Mouse (Mus musculus): ENCODE measurements around the gene Gm28036. TPM values are rescaled to one million over a fixed set of nuclear protein-coding genes. Genes with fewer than 3 reads are reported as not detected.

The Gm28036 gene
- polyA plus RNA-seq, 1 experiment from 2014 or later, result 14.1 TPM

- Histone ChIP-seq H3K27ac (ENCODE audit: low read length) (no peak overlapping the region), H3K9ac (ENCODE audit: low read length) (no peak overlapping the region), H3K4me2 (ENCODE audit: low read depth, low read length) (no peak overlapping the region), H3K4me3 (ENCODE audit: low read length) (no peak overlapping the region), H3K9me3 (replicated peaks; ENCODE audit: control insufficient read depth, low read length) (no peaks in the 10 kb centered on the region), H3K36me3 (ENCODE audit: control insufficient read depth, insufficient read depth) (peaks cover 69% of the 10 kb centered on the region), H3K4me1 (ENCODE audit: control insufficient read depth, insufficient read depth, low read length) (no peaks in the 10 kb centered on the region), H3K27me3 (ENCODE audit: control insufficient read depth, insufficient read depth, low read length) (no peaks in the 10 kb centered on the region)
- no peak for ATAC-seq (replicated peaks; ENCODE audit: extremely low read depth, insufficient read depth, low FRiP score)
- WGBS, result 88% methylated on average over 15 of the region's 15 CpGs
Measured at GRCm38 (mm10) chr2:156073725-156074124, 53.2 kb downstream of the Gm28036 start.

- H3K27me3 ChIP-seq (ENCODE audit: control insufficient read depth, insufficient read depth, low read length), result no peaks in the 10 kb centered on the region
- H3K36me3 ChIP-seq (ENCODE audit: control insufficient read depth, insufficient read depth), result peaks cover 56% of the 10 kb centered on the region
- 96% methylated on average over 10 of the region's 10 CpGs for WGBS
Measured at GRCm38 (mm10) chr2:156071236-156071635, 55.7 kb downstream of the Gm28036 start.

GRCm38 (mm10) chr2:156067916-156068315 is 59.0 kb downstream of the Gm28036 start:
- H3K9ac ChIP-seq (ENCODE audit: low read length), result no peak overlapping the region
- no peak overlapping the region for H3K27ac ChIP-seq (ENCODE audit: low read length)
- WGBS, result 88% methylated on average over 10 of the region's 10 CpGs
- H3K9me3 ChIP-seq (replicated peaks; ENCODE audit: control insufficient read depth, low read length), result no peaks in the 10 kb centered on the region
- 0 out of 2 replicates have a peak, but pooled peaks cover 4% of the 10 kb centered on the region for H3K4me1 ChIP-seq (ENCODE audit: control insufficient read depth, insufficient read depth, low read length)
- H3K4me2 ChIP-seq (ENCODE audit: low read depth, low read length), result no peak overlapping the region
- no peaks in the 10 kb centered on the region for H3K27me3 ChIP-seq (ENCODE audit: control insufficient read depth, insufficient read depth, low read length)
- H3K36me3 ChIP-seq (ENCODE audit: control insufficient read depth, insufficient read depth), result peaks cover 26% of the 10 kb centered on the region
- H3K4me3 ChIP-seq (ENCODE audit: low read length), result no peak overlapping the region
- no peak for ATAC-seq (replicated peaks; ENCODE audit: extremely low read depth, insufficient read depth, low FRiP score)

More at GRCm38 (mm10) chr2:156071236-156071635, 55.7 kb downstream of the Gm28036 start:
- Histone ChIP-seq H3K9me3 (replicated peaks; ENCODE audit: control insufficient read depth, low read length) (no peaks in the 10 kb centered on the region), H3K4me3 (ENCODE audit: low read length) (no peak overlapping the region), H3K4me1 (ENCODE audit: control insufficient read depth, insufficient read depth, low read length) (no peaks in the 10 kb centered on the region), H3K4me2 (ENCODE audit: low read depth, low read length) (no peak overlapping the region), H3K27ac (ENCODE audit: low read length) (no peak overlapping the region), H3K9ac (ENCODE audit: low read length) (no peak overlapping the region)
- ATAC-seq (replicated peaks; ENCODE audit: extremely low read depth, insufficient read depth, low FRiP score), result no peak

- Histone ChIP-seq H3K27ac (ENCODE audit: low read length) (no peak overlapping the region), H3K9ac (ENCODE audit: low read length) (peak overlapping the region; percentile 87), H3K27me3 (ENCODE audit: control insufficient read depth, insufficient read depth, low read length) (no peaks in the 10 kb centered on the region), H3K4me1 (ENCODE audit: control insufficient read depth, insufficient read depth, low read length) (0 out of 2 replicates have a peak, but pooled peaks cover 4% of the 10 kb centered on the region), H3K36me3 (ENCODE audit: control insufficient read depth, insufficient read depth) (peaks cover 10% of the 10 kb centered on the region; the same call in 1 of the 2 replicates), H3K4me3 (ENCODE audit: low read length) (peak overlapping the region; percentile 83), H3K4me2 (ENCODE audit: low read depth, low read length) (peak overlapping the region; percentile 99), H3K9me3 (replicated peaks; ENCODE audit: control insufficient read depth, low read length) (no peaks in the 10 kb centered on the region)
- no peak for ATAC-seq (replicated peaks; ENCODE audit: extremely low read depth, insufficient read depth, low FRiP score)
- WGBS, result 42% methylated on average over 10 of the region's 10 CpGs
Measured at GRCm38 (mm10) chr2:156066126-156066525, 60.8 kb downstream of the Gm28036 start.

- WGBS, result under 1% methylated on average over 75 of the region's 81 CpGs
- Histone ChIP-seq H3K27ac (ENCODE audit: low read length) (peak within 1 kb of the TSS; percentile 64), H3K4me2 (ENCODE audit: low read depth, low read length) (peak within 1 kb of the TSS; percentile 99), H3K9ac (ENCODE audit: low read length) (peak within 1 kb of the TSS; percentile 87), H3K36me3 (ENCODE audit: control insufficient read depth, insufficient read depth) (peaks cover 7% of the 10 kb centered on the region; the same call in 1 of the 2 replicates), H3K27me3 (ENCODE audit: control insufficient read depth, insufficient read depth, low read length) (no peaks in the 10 kb centered on the region), H3K4me3 (ENCODE audit: low read length) (peak within 1 kb of the TSS; percentile 83), H3K9me3 (replicated peaks; ENCODE audit: control insufficient read depth, low read length) (no peaks in the 10 kb centered on the region), H3K4me1 (ENCODE audit: control insufficient read depth, insufficient read depth, low read length) (0 out of 2 replicates have a peak, but pooled peaks cover 4% of the 10 kb centered on the region)
- ATAC-seq (replicated peaks; ENCODE audit: extremely low read depth, insufficient read depth, low FRiP score), result peak; percentile 86
Measured at GRCm38 (mm10) chr2:156065099-156066041, 61.5 kb downstream of the Gm28036 start, which contains the start of gene Spag4. Spag4 (plus strand) TSS chr2:156065175.

- ATAC-seq (replicated peaks; ENCODE audit: extremely low read depth, insufficient read depth, low FRiP score), result no peak
- Histone ChIP-seq H3K4me2 (ENCODE audit: low read depth, low read length) (no peak within 1 kb of the TSS), H3K4me1 (ENCODE audit: control insufficient read depth, insufficient read depth, low read length) (no peaks in the 10 kb centered on the region), H3K27ac (ENCODE audit: low read length) (no peak within 1 kb of the TSS), H3K9me3 (replicated peaks; ENCODE audit: control insufficient read depth, low read length) (no peaks in the 10 kb centered on the region), H3K36me3 (ENCODE audit: control insufficient read depth, insufficient read depth) (no peaks in the 10 kb centered on the region), H3K9ac (ENCODE audit: low read length) (no peak within 1 kb of the TSS), H3K4me3 (ENCODE audit: low read length) (no peak within 1 kb of the TSS), H3K27me3 (ENCODE audit: control insufficient read depth, insufficient read depth, low read length) (peaks cover 9% of the 10 kb centered on the region)
- WGBS, result 73% methylated on average over 9 of the region's 9 CpGs
Measured at GRCm38 (mm10) chr2:156052816-156053215, 74.1 kb downstream of the Gm28036 start, which contains the start of gene Fer1l4. Fer1l4 (minus strand) TSS chr2:156052947.

- WGBS, result 8% methylated on average over 19 of the region's 19 CpGs
- Histone ChIP-seq H3K36me3 (ENCODE audit: control insufficient read depth, insufficient read depth) (no peaks in the 10 kb centered on the region), H3K9ac (ENCODE audit: low read length) (no peak overlapping the region), H3K4me1 (ENCODE audit: control insufficient read depth, insufficient read depth, low read length) (no peaks in the 10 kb centered on the region), H3K9me3 (replicated peaks; ENCODE audit: control insufficient read depth, low read length) (no peaks in the 10 kb centered on the region), H3K27ac (ENCODE audit: low read length) (no peak overlapping the region), H3K4me3 (ENCODE audit: low read length) (no peak overlapping the region), H3K4me2 (ENCODE audit: low read depth, low read length) (no peak overlapping the region), H3K27me3 (ENCODE audit: control insufficient read depth, insufficient read depth, low read length) (peaks cover 17% of the 10 kb centered on the region)
- no peak for ATAC-seq (replicated peaks; ENCODE audit: extremely low read depth, insufficient read depth, low FRiP score)
Measured at GRCm38 (mm10) chr2:156047929-156048328, 79.0 kb downstream of the Gm28036 start.

GRCm38 (mm10) chr2:156042903-156043302 is 84.0 kb downstream of the Gm28036 start:
- Histone ChIP-seq H3K4me2 (ENCODE audit: low read depth, low read length) (no peak overlapping the region), H3K9ac (ENCODE audit: low read length) (no peak overlapping the region), H3K27me3 (ENCODE audit: control insufficient read depth, insufficient read depth, low read length) (peaks cover 8% of the 10 kb centered on the region), H3K36me3 (ENCODE audit: control insufficient read depth, insufficient read depth) (no peaks in the 10 kb centered on the region), H3K4me1 (ENCODE audit: control insufficient read depth, insufficient read depth, low read length) (no peaks in the 10 kb centered on the region), H3K27ac (ENCODE audit: low read length) (no peak overlapping the region), H3K4me3 (ENCODE audit: low read length) (no peak overlapping the region), H3K9me3 (replicated peaks; ENCODE audit: control insufficient read depth, low read length) (no peaks in the 10 kb centered on the region)
- 76% methylated on average over 8 of the region's 8 CpGs for WGBS
- ATAC-seq (replicated peaks; ENCODE audit: extremely low read depth, insufficient read depth, low FRiP score), result no peak

GRCm38 (mm10) chr2:156039390-156039789 is 87.5 kb downstream of the Gm28036 start:
- Histone ChIP-seq H3K27me3 (ENCODE audit: control insufficient read depth, insufficient read depth, low read length) (no peaks in the 10 kb centered on the region), H3K27ac (ENCODE audit: low read length) (no peak overlapping the region), H3K36me3 (ENCODE audit: control insufficient read depth, insufficient read depth) (no peaks in the 10 kb centered on the region), H3K9me3 (replicated peaks; ENCODE audit: control insufficient read depth, low read length) (no peaks in the 10 kb centered on the region), H3K4me2 (ENCODE audit: low read depth, low read length) (no peak overlapping the region), H3K4me3 (ENCODE audit: low read length) (no peak overlapping the region), H3K4me1 (ENCODE audit: control insufficient read depth, insufficient read depth, low read length) (no peaks in the 10 kb centered on the region), H3K9ac (ENCODE audit: low read length) (no peak overlapping the region)
- 84% methylated on average over 3 of the region's 3 CpGs for WGBS
- no peak for ATAC-seq (replicated peaks; ENCODE audit: extremely low read depth, insufficient read depth, low FRiP score)

All from heart, embryonic 16.5 days (tissue).